In genomic region chr10:128303126-128304021, GRCm38 (mm10) we compare ENCODE assay signal across 8 mouse cellular contexts. TPM values are rescaled to one million over a fixed set of nuclear protein-coding genes. Genes with fewer than 3 reads are reported as not detected.
DNase-seq lines count a peak whose midpoint lies in the region; ATAC-seq lines count a peak whose summit lies in the region.

Pan2 (plus strand) TSS chr10:128303335.

- peak; percentile 99 to 100 for DNase-seq in adrenal gland, adult (ENCODE audit: inconsistent age in 2 of 2, low spot score in 1 of 2)
- DNase-seq in embryo, embryonic 10.5 days (ENCODE audit: low spot score), result peak; percentile 100
- DNase-seq in gastrocnemius, postnatal 14 days, result peak; percentile 98
- DNase-seq in left cerebral cortex, postnatal 10 days (ENCODE audit: extremely low spot score in 1 of 2, low spot score in 2 of 2), result peak; percentile 99 to 100
- DNase-seq in right cerebral cortex, postnatal 25 days, result peak; percentile 100
- peak; percentile 100 for DNase-seq in urinary bladder, postnatal 4 days (ENCODE audit: low spot score in 2 of 2)

- peak; percentile 99 for ATAC-seq in inflammation-experienced regulatory T-cells, adult 6 months
- peak; percentile 98 for ATAC-seq in megakaryocyte-erythroid progenitor cell, adult 5-6 weeks (replicated peaks; ENCODE audit: low FRiP score, low TSS enrichment, poor library complexity, severe bottlenecking)

- intact Hi-C loops in gastrocnemius, postnatal 14 days (cut with DNase I; ENCODE audit: low total_unique reads), result no loop called here
- intact Hi-C loops in left cerebral cortex, postnatal 10 days (cut with DNase I), result no loop called here

RNA-seq across cellular contexts. Expression of gene Pan2, which starts in this region (rescaled TPM):
- total RNA-seq in gastrocnemius, postnatal 14 days (2021), result 1 to 10 TPM; 7.4 to 8.2 TPM
- polyA plus RNA-seq in inflammation-experienced regulatory T-cells, adult 6 months (2017; shearing (Covaris generic)), result 10 to 100 TPM; 17.4 to 36.9 (median 27.5) TPM
- 10 to 100 TPM; 13.0 to 14.1 TPM for total RNA-seq in left cerebral cortex, postnatal 10 days (2021)
- total RNA-seq in megakaryocyte-erythroid progenitor cell, adult 5-6 weeks (2014; fragmentation: Nextera tagmentation), result 37.0 and 40.7 TPM in 2 replicates
- total RNA-seq in megakaryocyte-erythroid progenitor cell, adult 5-6 weeks (2017), result 14.2 and 18.0 TPM in 2 replicates

Comparison
In these comparisons a context has a peak if more than half of its experiments do, and no peak if none do; other contexts are left out.
1. Peak in every context shown above with its lines: DNase-seq and ATAC-seq.